Mouse (Mus musculus) stomach, embryonic 14.5 days (tissue): ENCODE measurements at regions not wholly inside any gene's neighbourhood (a gene's known extent, or its start where the extent isn't known, plus 50 kb on each side); places are given as distances from the start of the nearest gene placed in this dataset.
"Not testable (repeated sequence)": the region's sequence is repeated elsewhere in the genome, so short reads cannot be mapped to it uniquely, and the experiment has no call there.

ENCODE experiments used
- ATAC-seq: fragments of 200-750 bp; cut with Nextera tagmentation; 2 replicates; pipeline ENCODE4 v1.8.0; 2017; ENCODE audit warnings: low read depth, moderate TSS enrichment; ENCODE audit not compliant: insufficient number of reproducible peaks, insufficient read depth, low FRiP score
- H3K27ac ChIP-seq: fragments of 300-500 bp; sonication (generic); 2 replicates; pipeline ENCODE4 v1.5.1; 2014; ENCODE audit warnings: mild to moderate bottlenecking, low read length, moderate library complexity, mixed read lengths
- H3K27me3 ChIP-seq: fragments of 300-500 bp; sonication (generic); 2 replicates; pipeline ENCODE4 v1.6.1; 2014; ENCODE audit warnings: low read length, control low read depth, mixed read lengths; ENCODE audit not compliant: control insufficient read depth, insufficient read depth
- H3K36me3 ChIP-seq: fragments of 300-500 bp; sonication (generic); 2 replicates; pipeline ENCODE4 v1.6.1; 2014; ENCODE audit warnings: mild to moderate bottlenecking, control low read depth, low read length, moderate library complexity, mixed read lengths; ENCODE audit not compliant: control insufficient read depth, insufficient read depth
- H3K4me1 ChIP-seq: fragments of 300-500 bp; sonication (generic); 2 replicates; pipeline ENCODE4 v1.6.1; 2014; ENCODE audit warnings: low read length, control low read depth, mixed read lengths; ENCODE audit not compliant: control insufficient read depth, insufficient read depth
- H3K4me2 ChIP-seq: fragments of 300-500 bp; sonication (generic); replicated peaks from 2 replicates; pipeline ENCODE4 v1.6.1; 2014; ENCODE audit warnings: low read depth, low read length, control low read depth
- H3K4me3 ChIP-seq: fragments of 300-500 bp; sonication (generic); 2 replicates; pipeline ENCODE4 v1.5.1; 2014; ENCODE audit warnings: low read depth, low read length, control low read depth
- H3K9ac ChIP-seq: fragments of 300-500 bp; sonication (generic); replicated peaks from 2 replicates; pipeline ENCODE4 v1.6.1; 2014; ENCODE audit warnings: low read depth, mild to moderate bottlenecking, control low read depth, low read length, moderate library complexity, mixed read lengths
- H3K9me3 ChIP-seq: fragments of 300-500 bp; sonication (generic); 2 replicates; pipeline ENCODE4 v1.6.1; 2016; ENCODE audit warnings: low read depth, low read length, control low read depth; ENCODE audit not compliant: control insufficient read depth
- WGBS: fragments of 180-500 bp; shearing (Covaris S2); extraction: QIAGEN DNeasy Blood & Tissue Kit; methylation state at CpG from one replicate; pipeline ENCODE4 v1.1.7; 2014; 5-methylcytosine and 5-hydroxymethylcytosine counted together

- ATAC-seq = peak; percentile 75; the same call in 1 of the 2 replicates
- H3K27ac ChIP-seq = not testable (repeated sequence)
Observed at GRCm38 (mm10) chr16:20908467-20909351, 174.4 kb upstream of the Thpo start.

GRCm38 (mm10) chr16:20895734-20896133, 161.4 kb upstream of the Thpo start:
- H3K4me3 ChIP-seq = no peak overlapping the region
- no peak for ATAC-seq
- no peaks in the 10 kb centered on the region for H3K4me1 ChIP-seq
- no peak overlapping the region for H3K27ac ChIP-seq
- WGBS = 47% methylated on average over 2 of the region's 2 CpGs
- H3K9ac ChIP-seq = no peak overlapping the region
- H3K4me2 ChIP-seq = no peak overlapping the region
- no peaks in the 10 kb centered on the region for H3K36me3 ChIP-seq
- no peaks in the 10 kb centered on the region for H3K9me3 ChIP-seq
- H3K27me3 ChIP-seq = no peaks in the 10 kb centered on the region

More at GRCm38 (mm10) chr16:20908467-20909351, 174.4 kb upstream of the Thpo start:
- not testable (repeated sequence) for H3K9ac ChIP-seq, H3K4me1 ChIP-seq, H3K4me3 ChIP-seq, H3K4me2 ChIP-seq, H3K36me3 ChIP-seq, H3K27me3 ChIP-seq, H3K9me3 ChIP-seq
- WGBS = 34% methylated on average over 16 of the region's 18 CpGs

GRCm38 (mm10) chr16:20871726-20872125, 137.4 kb upstream of the Thpo start:
- no peak overlapping the region for H3K4me2 ChIP-seq
- no peaks in the 10 kb centered on the region for H3K36me3 ChIP-seq
- H3K27me3 ChIP-seq = no peaks in the 10 kb centered on the region
- no peak overlapping the region for H3K9ac ChIP-seq
- no peak for ATAC-seq
- H3K9me3 ChIP-seq = no peaks in the 10 kb centered on the region
- no peaks in the 10 kb centered on the region for H3K4me1 ChIP-seq
- 45% methylated on average over 1 of the region's 1 CpGs for WGBS
- H3K27ac ChIP-seq = no peak overlapping the region
- H3K4me3 ChIP-seq = no peak overlapping the region

GRCm38 (mm10) chr16:20866771-20867170, 132.5 kb upstream of the Thpo start:
- Histone ChIP-seq H3K4me2 (no peak overlapping the region), H3K9ac (no peak overlapping the region), H3K9me3 (no peaks in the 10 kb centered on the region), H3K4me1 (no peaks in the 10 kb centered on the region), H3K4me3 (no peak overlapping the region), H3K27me3 (no peaks in the 10 kb centered on the region), H3K36me3 (no peaks in the 10 kb centered on the region), H3K27ac (no peak overlapping the region)
- no peak for ATAC-seq
- WGBS = 81% methylated on average over 1 of the region's 1 CpGs

DNA sequence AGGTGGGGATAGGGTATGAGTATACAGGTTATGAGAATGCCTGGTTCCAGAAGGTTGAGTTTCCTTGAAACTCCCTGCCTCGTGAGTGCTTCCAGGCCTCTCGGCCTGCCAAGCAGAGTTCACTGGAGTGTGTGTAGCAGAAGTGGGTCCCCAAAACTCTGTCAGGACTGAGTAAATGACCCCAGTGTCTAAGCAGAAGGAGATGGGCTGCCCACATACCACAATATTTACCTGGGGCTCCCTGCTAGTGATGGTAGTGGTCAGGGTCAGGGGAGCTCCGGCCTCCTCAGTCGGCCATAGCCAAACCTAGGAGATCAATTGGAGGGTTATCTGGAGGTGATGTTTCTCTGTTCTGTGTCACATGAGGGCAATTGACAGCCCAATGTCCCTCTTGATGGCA, 126.9 kb upstream of the Thpo start:
- ATAC-seq = no peak
- Histone ChIP-seq H3K9ac (no peak overlapping the region), H3K4me2 (no peak overlapping the region), H3K4me1 (no peaks in the 10 kb centered on the region), H3K27ac (no peak overlapping the region), H3K4me3 (no peak overlapping the region), H3K36me3 (no peaks in the 10 kb centered on the region), H3K9me3 (no peaks in the 10 kb centered on the region), H3K27me3 (no peaks in the 10 kb centered on the region)
- 96% methylated on average over 4 of the region's 4 CpGs for WGBS

DNA sequence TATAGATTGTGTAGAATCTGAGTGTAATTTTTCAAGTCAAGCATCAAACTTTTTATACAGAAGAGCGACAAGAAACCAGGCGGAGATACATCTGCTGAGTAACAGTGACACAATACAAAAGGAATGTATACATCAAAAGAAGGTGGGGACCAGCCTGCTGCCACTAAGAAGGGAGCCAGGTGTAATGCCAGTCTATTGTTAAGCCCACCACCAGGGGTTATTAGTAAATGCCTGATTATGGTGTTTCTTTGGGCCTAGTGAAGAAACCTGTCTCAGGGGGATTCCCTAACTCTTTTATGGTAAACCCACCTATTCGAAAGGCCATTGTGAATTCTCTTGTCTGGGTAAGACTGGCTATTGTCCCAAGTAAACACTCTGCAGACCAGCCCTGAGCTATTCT, 126.3 kb upstream of the Thpo start:
- H3K4me1 ChIP-seq, H3K9me3 ChIP-seq, H3K4me3 ChIP-seq, H3K36me3 ChIP-seq, H3K27ac ChIP-seq, H3K27me3 ChIP-seq, H3K4me2 ChIP-seq, H3K9ac ChIP-seq, ATAC-seq: not testable (repeated sequence)
- 62% methylated on average over 3 of the region's 3 CpGs for WGBS

GRCm38 (mm10) chr16:20854696-20855213, 120.4 kb upstream of the Thpo start:
- H3K4me2 ChIP-seq = no peak overlapping the region
- no peaks in the 10 kb centered on the region for H3K9me3 ChIP-seq
- H3K9ac ChIP-seq = no peak overlapping the region
- ATAC-seq = no peak
- no peaks in the 10 kb centered on the region for H3K27me3 ChIP-seq
- no peak overlapping the region for H3K4me3 ChIP-seq
- no peaks in the 10 kb centered on the region for H3K4me1 ChIP-seq
- H3K36me3 ChIP-seq = no peaks in the 10 kb centered on the region
- no peak overlapping the region for H3K27ac ChIP-seq
- WGBS = 52% methylated on average over 1 of the region's 1 CpGs

- H3K4me2 ChIP-seq = no peak overlapping the region
- H3K9ac ChIP-seq = no peak overlapping the region
- H3K9me3 ChIP-seq = 0 out of 2 replicates have a peak, but pooled peaks cover 4% of the 10 kb centered on the region
- no peak for ATAC-seq
- H3K4me3 ChIP-seq = no peak overlapping the region
- H3K27me3 ChIP-seq = no peaks in the 10 kb centered on the region
- H3K4me1 ChIP-seq = 0 out of 2 replicates have a peak, but pooled peaks cover 5% of the 10 kb centered on the region
- H3K36me3 ChIP-seq = no peaks in the 10 kb centered on the region
- no peak overlapping the region for H3K27ac ChIP-seq
- 17% methylated on average over 2 of the region's 2 CpGs for WGBS
Observed at GRCm38 (mm10) chr16:20838151-20838550, 103.8 kb upstream of the Thpo start.
